Mouse (Mus musculus): Measurements from ENCODE around the gene Dennd1a.

GRCm38 (mm10) chr2:38099120-38099773, 187.9 kb downstream of the Dennd1a start:
- no peak for TF ChIP-seq POLR2A (IDR thresholded peaks at IDR 0.05; ENCODE audit: extremely low read depth, insufficient read depth, low read length)
- no peak for TF ChIP-seq CTCF (IDR thresholded peaks at IDR 0.05; ENCODE audit: extremely low read depth, insufficient read depth, low read length)
